Mouse (Mus musculus) stomach, postnatal 0 days (tissue): ENCODE measurements around the gene Gtdc1.

ENCODE experiments used
- CTCF ChIP-seq: IDR thresholded peaks from 2 replicates; pipeline ENCODE4 v1.5.1; 2016; ENCODE audit warnings: antibody characterized with exemption, low read depth, mild to moderate bottlenecking, moderate library complexity
- EP300 ChIP-seq: optimal IDR thresholded peaks from 2 replicates; pipeline ENCODE3; 2016; ENCODE audit warnings: antibody characterized with exemption

- TF ChIP-seq CTCF (no peak), EP300 (no peak)
Measured at GRCm38 (mm10) chr2:44571156-44571555, 356.3 kb downstream of the Gtdc1 start.
